Mouse (Mus musculus): Measurements from ENCODE around the gene Clec4d. TPM values are rescaled to one million over a fixed set of nuclear protein-coding genes. Genes with fewer than 3 reads are reported as not detected.

Clec4d gene
- 0.35 and 4.9 TPM in 2 replicates for total RNA-seq (2017)

GRCm38 (mm10) chr6:123261555-123262161 lies at the start of gene Clec4d:
Gene Clec4d, plus strand, starts transcription at chr6:123262111.
- peak; percentile 42 to 60 for ATAC-seq (replicated peaks in 1 of 2; ENCODE audit: insufficient read depth in 1 of 2, low FRiP score in 2 of 2, low TSS enrichment in 1 of 2, low read depth in 1 of 2, poor library complexity in 2 of 2, severe bottlenecking in 2 of 2)

DNA sequence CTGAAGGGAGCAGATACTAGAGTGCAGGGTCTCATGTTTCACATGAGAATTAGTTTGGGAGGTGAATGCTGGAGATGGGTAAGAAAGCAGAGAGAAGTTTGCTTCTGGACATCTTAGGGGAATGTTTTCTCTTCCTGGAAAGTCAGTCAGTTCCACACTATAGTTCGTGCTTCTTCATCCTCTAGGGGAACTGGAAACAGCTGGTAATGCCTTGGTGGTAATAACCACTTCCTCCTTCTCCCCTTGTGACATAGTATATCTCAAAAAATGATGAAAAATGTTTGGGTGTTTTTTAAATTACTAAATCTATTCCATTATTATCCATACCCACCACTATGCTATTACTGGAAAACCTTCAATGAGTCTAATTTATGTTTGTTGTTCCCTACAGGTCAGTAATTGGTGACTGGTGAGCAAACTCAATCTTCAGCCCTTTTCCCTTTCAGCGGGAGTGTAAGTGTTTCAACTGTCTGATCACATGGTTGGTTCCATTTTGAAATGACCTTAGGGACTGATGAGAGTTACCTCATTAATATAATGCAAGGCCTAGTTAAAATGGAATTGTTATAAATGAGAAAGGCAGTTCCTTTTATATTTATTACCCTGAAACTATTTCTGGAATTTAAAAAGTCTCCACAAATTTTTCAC lies 34.3 kb upstream of the Clec4d start:
- ATAC-seq (replicated peaks in 1 of 2; ENCODE audit: insufficient read depth in 1 of 2, low FRiP score in 2 of 2, low TSS enrichment in 1 of 2, low read depth in 1 of 2, poor library complexity in 2 of 2, severe bottlenecking in 2 of 2), result peak; percentile 97 to 100

DNA sequence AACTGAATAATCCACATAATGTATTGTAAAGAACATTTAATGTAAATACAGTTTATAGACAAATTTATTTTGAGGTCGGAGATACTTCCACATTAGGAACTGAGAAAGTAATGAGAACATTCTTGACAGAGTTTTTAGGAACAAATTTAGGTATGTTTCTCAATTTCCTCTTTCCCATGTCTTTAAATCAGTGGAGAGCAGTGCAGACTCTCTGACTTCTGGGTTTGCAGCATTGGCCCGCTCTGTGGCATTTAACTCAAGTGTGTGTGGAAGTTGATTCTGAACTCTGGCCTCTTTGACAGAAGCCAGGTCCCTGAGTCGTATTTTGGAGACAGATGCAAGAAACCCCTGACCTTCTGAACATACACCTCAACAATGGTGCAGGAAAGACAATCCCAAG lies 32.3 kb upstream of the Clec4d start, which contains the start of gene Clec4n:
Clec4n (plus strand) TSS at position 200 of the 400 bp plus-strand sequence.
- ATAC-seq (replicated peaks in 1 of 2; ENCODE audit: insufficient read depth in 1 of 2, low FRiP score in 2 of 2, low TSS enrichment in 1 of 2, low read depth in 1 of 2, poor library complexity in 2 of 2, severe bottlenecking in 2 of 2), result peak; percentile 24 to 34; a peak in 1 of 4 replicates

DNA sequence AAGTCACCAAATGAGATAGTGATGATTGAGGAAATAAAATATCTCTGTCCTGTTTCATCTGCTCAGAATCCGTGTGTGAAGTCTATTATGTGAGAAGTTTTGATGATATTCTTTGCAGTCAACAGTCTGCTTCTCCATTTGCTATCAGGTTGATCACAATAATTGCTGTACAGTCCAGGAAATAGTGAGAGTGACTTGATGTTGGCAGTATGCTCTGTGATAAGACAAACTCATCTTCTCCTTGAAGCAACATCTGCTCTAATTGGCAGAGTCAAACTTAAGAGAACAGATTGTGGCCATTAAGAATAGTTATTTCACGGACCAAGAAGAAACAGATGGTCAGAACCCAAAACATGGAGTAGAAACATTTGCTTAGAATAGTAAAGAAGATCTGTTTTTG lies 30.8 kb upstream of the Clec4d start:
- ATAC-seq (replicated peaks in 1 of 2; ENCODE audit: insufficient read depth in 1 of 2, low FRiP score in 2 of 2, low TSS enrichment in 1 of 2, low read depth in 1 of 2, poor library complexity in 2 of 2, severe bottlenecking in 2 of 2), result no peak

GRCm38 (mm10) chr6:123237582-123237981 lies 24.3 kb upstream of the Clec4d start:
- no peak for ATAC-seq (replicated peaks in 1 of 2; ENCODE audit: insufficient read depth in 1 of 2, low FRiP score in 2 of 2, low TSS enrichment in 1 of 2, low read depth in 1 of 2, poor library complexity in 2 of 2, severe bottlenecking in 2 of 2)

- no peak for ATAC-seq (replicated peaks in 1 of 2; ENCODE audit: insufficient read depth in 1 of 2, low FRiP score in 2 of 2, low TSS enrichment in 1 of 2, low read depth in 1 of 2, poor library complexity in 2 of 2, severe bottlenecking in 2 of 2)
Measured at GRCm38 (mm10) chr6:123244201-123244600, 17.7 kb upstream of the Clec4d start.

DNA sequence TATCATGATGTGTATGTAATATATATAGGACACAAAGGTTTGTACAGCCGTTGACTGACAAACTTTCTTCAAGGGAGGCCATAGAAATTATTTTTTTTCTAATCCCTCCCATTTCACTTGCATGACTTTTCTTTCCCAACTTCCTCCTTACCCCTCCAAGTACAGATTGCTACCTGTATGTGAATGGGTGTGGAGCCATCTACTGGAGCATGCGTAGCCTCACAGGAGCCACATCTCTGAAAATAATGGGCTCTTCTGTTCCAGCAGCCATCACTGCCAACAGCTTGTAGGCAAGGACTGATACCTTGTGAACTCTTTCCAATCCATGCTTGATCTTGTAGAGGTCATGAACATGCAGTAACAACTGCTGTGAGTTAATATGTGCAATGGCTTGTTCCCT lies 13.0 kb upstream of the Clec4d start:
- peak; percentile 86 to 88 for ATAC-seq (replicated peaks in 1 of 2; ENCODE audit: insufficient read depth in 1 of 2, low FRiP score in 2 of 2, low TSS enrichment in 1 of 2, low read depth in 1 of 2, poor library complexity in 2 of 2, severe bottlenecking in 2 of 2)

DNA sequence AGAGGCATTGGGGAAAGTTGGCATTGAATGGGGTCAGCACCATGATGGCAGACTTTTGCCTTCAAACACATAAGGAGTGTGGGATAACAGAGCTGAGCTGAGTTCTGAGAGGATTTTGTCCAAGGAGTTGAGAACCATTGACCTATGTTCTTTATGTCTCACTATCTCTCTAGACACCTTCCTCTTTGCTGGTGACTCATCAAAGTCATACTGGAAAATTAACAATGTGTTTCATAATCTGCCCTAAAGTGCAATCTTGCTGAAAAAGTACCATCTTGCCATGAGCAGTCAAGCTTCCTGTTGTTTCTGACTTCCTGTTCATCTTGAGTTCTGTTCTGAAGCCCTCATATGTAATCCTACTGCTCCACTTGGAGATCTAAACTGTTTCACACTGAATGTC lies 9.2 kb upstream of the Clec4d start:
- peak; percentile 78 to 91 for ATAC-seq (replicated peaks in 1 of 2; ENCODE audit: insufficient read depth in 1 of 2, low FRiP score in 2 of 2, low TSS enrichment in 1 of 2, low read depth in 1 of 2, poor library complexity in 2 of 2, severe bottlenecking in 2 of 2)

- ATAC-seq (replicated peaks in 1 of 2; ENCODE audit: insufficient read depth in 1 of 2, low FRiP score in 2 of 2, low TSS enrichment in 1 of 2, low read depth in 1 of 2, poor library complexity in 2 of 2, severe bottlenecking in 2 of 2), result peak in 1 of 2 experiments; percentile 30; a peak in 1 of 4 replicates
Measured at GRCm38 (mm10) chr6:123258946-123259345, 3.0 kb upstream of the Clec4d start.

- peak; percentile 51 to 77 for ATAC-seq (replicated peaks in 1 of 2; ENCODE audit: insufficient read depth in 1 of 2, low FRiP score in 2 of 2, low TSS enrichment in 1 of 2, low read depth in 1 of 2, poor library complexity in 2 of 2, severe bottlenecking in 2 of 2)
Measured at GRCm38 (mm10) chr6:123259889-123260603, 1.9 kb upstream of the Clec4d start.

- ATAC-seq (replicated peaks in 1 of 2; ENCODE audit: insufficient read depth in 1 of 2, low FRiP score in 2 of 2, low TSS enrichment in 1 of 2, low read depth in 1 of 2, poor library complexity in 2 of 2, severe bottlenecking in 2 of 2), result no peak
Measured at GRCm38 (mm10) chr6:123260868-123261267, 1.0 kb upstream of the Clec4d start.

- ATAC-seq (replicated peaks in 1 of 2; ENCODE audit: insufficient read depth in 1 of 2, low FRiP score in 2 of 2, low TSS enrichment in 1 of 2, low read depth in 1 of 2, poor library complexity in 2 of 2, severe bottlenecking in 2 of 2), result no peak
Measured at GRCm38 (mm10) chr6:123264194-123264593, 2.3 kb downstream of the Clec4d start.

DNA sequence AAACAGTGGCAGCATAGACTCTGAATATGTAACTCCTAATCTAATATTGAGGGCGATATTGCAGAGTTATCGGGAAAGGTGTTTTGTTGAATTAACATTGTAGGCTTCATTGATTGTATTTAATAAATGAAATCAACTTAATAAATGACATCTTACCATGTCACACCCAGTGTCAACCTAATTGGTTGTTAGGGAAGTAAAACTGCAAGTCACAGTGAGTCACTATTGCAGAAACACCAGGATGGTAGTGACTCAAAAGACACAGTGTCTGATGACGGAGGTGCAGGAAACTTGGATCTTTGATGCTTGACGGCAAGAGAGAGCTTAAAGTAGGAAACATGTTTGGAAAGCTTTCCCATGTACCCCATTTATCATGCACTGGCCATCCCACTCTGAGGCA lies 3.9 kb downstream of the Clec4d start:
- ATAC-seq (replicated peaks in 1 of 2; ENCODE audit: insufficient read depth in 1 of 2, low FRiP score in 2 of 2, low TSS enrichment in 1 of 2, low read depth in 1 of 2, poor library complexity in 2 of 2, severe bottlenecking in 2 of 2), result peak; percentile 76 to 79

GRCm38 (mm10) chr6:123266945-123267344 lies 5.0 kb downstream of the Clec4d start:
- ATAC-seq (replicated peaks in 1 of 2; ENCODE audit: insufficient read depth in 1 of 2, low FRiP score in 2 of 2, low TSS enrichment in 1 of 2, low read depth in 1 of 2, poor library complexity in 2 of 2, severe bottlenecking in 2 of 2), result peak; percentile 79 to 81

- no peak for ATAC-seq (replicated peaks in 1 of 2; ENCODE audit: insufficient read depth in 1 of 2, low FRiP score in 2 of 2, low TSS enrichment in 1 of 2, low read depth in 1 of 2, poor library complexity in 2 of 2, severe bottlenecking in 2 of 2)
Measured at GRCm38 (mm10) chr6:123279443-123279842, 17.5 kb downstream of the Clec4d start.

- peak; percentile 43 to 54; a peak in 3 of 4 replicates for ATAC-seq (replicated peaks in 1 of 2; ENCODE audit: insufficient read depth in 1 of 2, low FRiP score in 2 of 2, low TSS enrichment in 1 of 2, low read depth in 1 of 2, poor library complexity in 2 of 2, severe bottlenecking in 2 of 2)
Measured at GRCm38 (mm10) chr6:123286311-123286710, 24.4 kb downstream of the Clec4d start.

DNA sequence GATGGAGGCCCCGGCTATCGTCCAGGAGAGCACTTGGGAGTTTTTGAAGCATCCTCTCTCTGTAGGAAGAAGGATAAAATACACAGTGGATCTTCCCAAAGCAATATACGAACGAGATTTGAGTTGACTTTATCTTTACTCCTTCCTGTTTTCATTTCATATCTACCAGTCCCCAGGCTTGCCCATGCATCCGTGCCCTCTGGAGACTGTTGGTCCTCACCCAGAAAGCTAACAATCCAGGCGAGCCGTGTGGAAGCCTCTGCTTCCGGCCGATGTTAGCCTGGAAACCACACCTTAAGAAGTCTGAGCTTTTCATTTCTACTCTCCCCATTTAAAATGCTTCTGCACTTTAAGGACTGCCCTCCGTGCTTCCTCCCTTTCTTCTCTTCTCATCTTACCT lies 27.0 kb downstream of the Clec4d start:
- peak; percentile 72 to 76 for ATAC-seq (replicated peaks in 1 of 2; ENCODE audit: insufficient read depth in 1 of 2, low FRiP score in 2 of 2, low TSS enrichment in 1 of 2, low read depth in 1 of 2, poor library complexity in 2 of 2, severe bottlenecking in 2 of 2)

DNA sequence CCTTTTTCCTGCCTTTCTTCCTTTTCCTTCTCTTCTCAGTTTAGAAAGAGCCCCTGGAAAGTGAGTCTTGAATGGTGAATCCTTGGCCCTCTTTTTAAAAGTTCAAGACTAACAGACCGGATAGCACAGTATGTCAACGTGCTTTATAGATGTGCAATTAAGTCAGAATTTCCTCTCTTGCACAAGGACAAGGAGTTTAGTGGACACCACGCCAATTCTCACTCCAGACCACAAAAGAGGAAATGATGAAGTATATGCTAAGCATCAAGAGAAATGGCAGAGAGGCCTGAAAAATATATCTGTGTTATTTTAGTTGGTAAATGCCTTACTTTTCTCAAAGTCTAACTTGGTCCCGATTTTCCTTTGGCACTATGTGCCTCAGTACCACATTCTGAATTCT lies 27.8 kb downstream of the Clec4d start, which contains the start of gene Clec4e:
Clec4e (minus strand) TSS at position 118 of the 400 bp plus-strand sequence.
- peak; percentile 59 to 62 for ATAC-seq (replicated peaks in 1 of 2; ENCODE audit: insufficient read depth in 1 of 2, low FRiP score in 2 of 2, low TSS enrichment in 1 of 2, low read depth in 1 of 2, poor library complexity in 2 of 2, severe bottlenecking in 2 of 2)

Measured in hematopoietic stem cell, adult 5-6 weeks (primary cell).